Mouse (Mus musculus): Measurements from ENCODE around the gene AK157302. TPM values are rescaled to one million over a fixed set of nuclear protein-coding genes. Genes with fewer than 3 reads are reported as not detected.
A peak's percentile ranks its signal among the peaks of the same experiment; 100 is the strongest.
"Not testable (repeated sequence)": the region's sequence is repeated elsewhere in the genome, so short reads cannot be mapped to it uniquely, and the experiment has no call there.

The AK157302 gene
- total RNA-seq (2021): 10 to 100 TPM; 21.9 to 22.8 TPM
- long read RNA-seq, experiment 1, transcript AK157302-201 (1 exons, 1,924 nt): major isoform, 51 of 51 reads
- long read RNA-seq, experiment 1, partial matches to known transcripts: 0 of 51 reads
- long read RNA-seq, experiment 1, other reads (novel, unspliced or antisense): 0 of 51 reads
- long read RNA-seq, experiment 2, transcript AK157302-201 (1 exons, 1,924 nt): major isoform, 33 of 33 reads
- long read RNA-seq, experiment 2, partial matches to known transcripts: 0 of 33 reads
- long read RNA-seq, experiment 2, other reads (novel, unspliced or antisense): 0 of 33 reads

DNA sequence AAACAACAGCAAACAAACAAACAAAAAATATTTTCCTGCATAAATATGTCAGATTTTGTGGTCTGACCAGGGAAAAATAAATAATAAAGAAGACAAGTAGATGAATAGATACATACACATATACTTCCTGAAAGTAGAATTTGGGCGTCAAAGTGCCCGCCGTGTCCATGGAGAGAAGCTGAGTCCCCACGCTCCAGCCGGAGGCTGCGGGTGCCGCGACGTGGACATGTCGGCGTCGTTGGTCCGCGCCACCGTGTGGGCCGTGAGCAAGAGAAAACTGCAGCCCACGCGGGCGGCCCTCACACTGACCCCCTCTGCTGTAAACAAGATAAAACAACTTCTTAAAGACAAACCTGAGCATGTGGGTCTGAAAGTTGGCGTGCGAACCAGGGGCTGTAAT lies at the start of gene AK157302:
Gene AK157302, plus strand, starts transcription at position 144 of the 400 bp plus-strand sequence.
- intact Hi-C loops (cut with DNase I): no loop called here
- DNase-seq (ENCODE audit: extremely low spot score in 1 of 2, low spot score in 2 of 2): no peak
- no peak within 1 kb of the TSS for H3K4me3 ChIP-seq

DNA sequence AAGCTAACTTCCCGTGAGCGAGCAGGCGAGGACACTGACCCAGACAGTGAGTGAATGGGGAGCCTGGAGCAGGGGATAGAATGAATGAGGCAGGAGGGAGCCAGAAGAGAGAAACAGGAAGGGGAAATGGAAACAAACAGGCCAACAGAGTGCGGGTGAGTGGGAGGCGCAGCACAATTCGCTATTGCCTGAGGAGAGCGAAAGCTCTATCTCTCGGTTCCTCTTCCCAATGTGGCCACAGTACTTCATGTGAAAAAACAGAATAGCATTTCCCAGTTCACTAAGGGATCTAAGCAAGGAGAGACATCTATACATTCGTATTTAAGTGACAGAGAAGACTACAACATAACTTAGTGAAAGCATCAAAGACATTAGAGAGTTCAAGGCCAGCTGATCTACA lies 48.2 kb upstream of the AK157302 start:
- intact Hi-C loops (cut with DNase I): no loop called here
- no peak overlapping the region for H3K4me3 ChIP-seq
- no peak for TF ChIP-seq CTCF (IDR thresholded peaks at IDR 0.05)
- no peak for DNase-seq (ENCODE audit: extremely low spot score in 1 of 2, low spot score in 2 of 2)
- no peak overlapping the region for H3K27ac ChIP-seq

More for the DNA sequence above, at the start of gene AK157302:
- TF ChIP-seq CTCF (IDR thresholded peaks at IDR 0.05): no peak
- H3K27ac ChIP-seq: no peak within 1 kb of the TSS

DNA sequence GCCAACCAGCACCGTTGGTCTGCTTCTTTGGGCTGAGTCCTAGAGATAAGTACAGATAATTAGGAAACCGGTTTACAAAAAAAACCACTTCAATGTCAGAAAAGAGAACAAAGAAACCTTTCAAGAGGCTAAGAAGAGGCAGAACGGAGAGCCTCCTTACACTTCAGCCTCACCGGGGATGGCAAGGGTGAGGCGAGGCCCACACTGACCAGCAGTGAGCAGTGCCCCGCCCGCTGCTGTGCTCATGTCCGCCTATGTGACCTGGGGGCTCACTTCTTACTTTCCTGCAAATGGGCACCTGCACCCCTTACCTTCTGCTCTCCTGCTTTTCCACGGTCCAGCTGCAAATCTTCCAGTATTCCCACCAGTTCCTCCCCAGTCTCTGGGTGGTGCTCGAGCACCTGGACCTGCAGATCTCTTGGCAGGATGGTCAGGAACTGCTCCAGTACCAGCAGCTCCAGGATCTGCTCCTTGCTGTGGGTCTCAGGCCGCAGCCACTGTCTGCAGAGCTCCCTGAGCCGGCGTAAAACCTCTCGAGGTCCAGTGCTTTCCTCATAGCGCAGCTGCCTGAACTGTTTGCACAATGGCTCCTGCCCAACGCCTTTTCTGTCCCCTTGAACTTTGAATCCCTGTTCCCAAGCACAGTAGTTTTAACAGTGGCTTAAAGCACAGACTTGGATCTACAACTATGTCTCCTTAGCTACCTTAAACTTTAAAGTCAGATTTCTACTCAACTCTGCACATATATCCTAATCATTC lies 47.0 kb upstream of the AK157302 start:
- Histone ChIP-seq H3K27ac (no peak overlapping the region), H3K4me3 (no peak overlapping the region)
- TF ChIP-seq CTCF (IDR thresholded peaks at IDR 0.05): no peak
- no peak for DNase-seq (ENCODE audit: extremely low spot score in 1 of 2, low spot score in 2 of 2)
- intact Hi-C loops (cut with DNase I): no loop called here

DNA sequence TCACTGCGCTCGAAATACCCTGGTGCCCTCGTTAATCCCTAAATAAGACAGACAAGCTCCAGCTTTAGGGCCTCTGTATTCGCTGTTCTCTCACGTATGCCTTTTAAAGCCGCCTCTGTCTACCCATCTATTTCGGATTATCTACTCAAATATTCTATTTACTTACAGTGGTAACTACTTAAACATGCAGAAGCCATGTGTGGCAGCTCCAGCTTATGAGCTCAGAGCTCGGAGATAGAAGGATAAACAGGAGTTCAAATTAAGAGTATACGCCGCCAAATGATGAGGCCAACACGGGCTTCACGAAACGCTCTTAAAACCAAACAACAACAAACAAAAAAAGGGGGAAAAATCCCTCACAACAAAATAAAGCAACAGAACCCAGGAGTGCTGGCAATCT lies 42.0 kb upstream of the AK157302 start:
- DNase-seq (ENCODE audit: extremely low spot score in 1 of 2, low spot score in 2 of 2): no peak
- peak overlapping the region; percentile 90 for H3K27ac ChIP-seq
- TF ChIP-seq CTCF (IDR thresholded peaks at IDR 0.05): no peak
- intact Hi-C loops (cut with DNase I): loop anchor here (1.0 kb wide), 4 partner anchors 25 to 91 kb away; partner anchors contain the start of genes Zkscan3, Zkscan4 and Zscan12
- peak overlapping the region; percentile 70 for H3K4me3 ChIP-seq

DNA sequence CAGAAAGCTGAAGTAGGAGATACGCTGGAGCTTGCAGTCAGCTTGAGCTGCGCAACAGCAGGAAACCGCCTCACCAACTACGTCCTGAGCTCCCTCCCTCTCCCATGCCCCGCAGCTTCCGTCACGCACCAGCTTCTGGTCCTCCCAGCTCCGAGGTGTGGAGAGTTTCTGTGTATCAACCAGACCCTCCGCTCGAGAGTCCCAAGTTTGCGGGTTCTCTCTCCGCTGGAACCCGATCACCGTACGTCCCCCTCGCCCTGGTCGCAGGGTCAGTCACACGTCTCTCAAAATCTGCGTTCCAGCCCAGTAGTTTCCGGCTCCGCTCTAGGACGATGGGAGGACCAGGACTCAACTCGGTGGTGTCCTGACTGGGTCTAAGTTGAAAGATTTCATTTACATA lies 41.6 kb upstream of the AK157302 start, which contains the start of gene Zscan26:
Gene Zscan26, minus strand, starts transcription at position 282 of the 400 bp plus-strand sequence.
- peak; percentile 82 to 84 for DNase-seq (ENCODE audit: extremely low spot score in 1 of 2, low spot score in 2 of 2)
- no peak for TF ChIP-seq CTCF (IDR thresholded peaks at IDR 0.05)
- intact Hi-C loops (cut with DNase I): loop anchor here (1.0 kb wide), 4 partner anchors 25 to 91 kb away; partner anchors contain the start of genes Zkscan3, Zkscan4 and Zscan12
- peak within 1 kb of the TSS; percentile 90 for H3K27ac ChIP-seq
- H3K4me3 ChIP-seq: peak within 1 kb of the TSS; percentile 70

DNA sequence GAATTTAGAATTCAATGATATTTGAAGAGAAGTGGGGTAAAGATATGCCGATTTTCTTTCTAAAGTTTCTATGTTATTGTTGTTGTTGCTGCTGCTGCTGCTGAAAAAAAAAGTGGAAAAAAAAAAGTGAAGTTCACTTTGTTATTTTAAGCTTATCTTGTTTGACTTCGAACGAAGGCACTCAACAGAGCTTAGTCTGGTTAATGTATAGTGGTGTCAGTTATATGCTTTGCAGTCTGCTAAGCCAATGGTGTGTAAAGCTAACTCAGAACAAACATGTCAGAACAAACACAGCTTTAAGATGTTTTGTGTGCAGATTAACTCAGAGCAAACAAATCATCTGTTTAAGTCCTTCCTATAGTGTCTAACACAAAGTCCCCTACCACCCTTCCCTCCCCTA lies 40.9 kb upstream of the AK157302 start:
- intact Hi-C loops (cut with DNase I): no loop called here
- no peak for TF ChIP-seq CTCF (IDR thresholded peaks at IDR 0.05)
- Histone ChIP-seq H3K27ac (no peak overlapping the region), H3K4me3 (peak overlapping the region; percentile 70; the same call in 1 of the 2 replicates)
- DNase-seq (ENCODE audit: extremely low spot score in 1 of 2, low spot score in 2 of 2): no peak

DNA sequence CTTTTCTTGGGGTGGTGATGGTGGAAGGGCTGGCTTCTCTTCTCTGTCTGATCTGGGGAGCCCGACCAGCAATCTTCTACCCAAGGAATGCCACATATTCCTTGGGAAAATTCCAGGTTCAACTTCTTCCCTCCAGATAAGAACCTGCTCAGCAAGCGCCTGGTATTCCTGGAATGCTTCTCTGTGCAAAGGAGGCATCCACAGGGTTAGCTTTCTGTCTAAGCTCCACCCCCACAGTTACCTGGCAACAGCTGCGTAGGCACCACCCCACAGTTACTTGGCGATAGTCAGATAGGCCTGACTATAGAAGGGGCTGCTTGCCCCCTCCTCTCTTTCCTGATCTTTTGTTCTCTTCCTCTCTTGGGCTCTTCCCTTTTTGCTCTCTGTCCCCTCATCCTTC lies 38.7 kb upstream of the AK157302 start:
- Histone ChIP-seq H3K4me3 (no peak overlapping the region), H3K27ac (no peak overlapping the region)
- TF ChIP-seq CTCF (IDR thresholded peaks at IDR 0.05): no peak
- intact Hi-C loops (cut with DNase I): no loop called here
- no peak for DNase-seq (ENCODE audit: extremely low spot score in 1 of 2, low spot score in 2 of 2)

DNA sequence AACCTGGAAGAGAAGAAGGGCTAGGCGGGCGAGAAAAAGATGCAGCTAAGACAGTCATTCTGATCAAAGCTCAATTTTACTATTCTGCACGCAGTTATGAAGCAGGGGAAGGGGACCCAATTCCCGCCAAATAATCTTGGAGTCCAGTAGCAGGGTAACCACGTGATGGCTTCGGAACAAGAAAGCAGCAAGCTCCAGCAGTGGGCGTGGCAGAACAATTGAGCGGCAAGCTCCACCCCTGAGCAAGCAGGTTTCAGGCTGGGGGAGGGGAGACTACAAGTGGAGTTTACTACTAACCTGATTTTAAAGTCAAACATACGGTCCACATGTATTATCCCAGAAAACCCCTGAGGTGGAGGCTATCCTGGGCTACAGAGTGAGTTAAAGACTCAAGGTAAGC lies 32.5 kb upstream of the AK157302 start:
- H3K4me3 ChIP-seq; intact Hi-C loops (cut with DNase I); H3K27ac ChIP-seq; DNase-seq (ENCODE audit: extremely low spot score in 1 of 2, low spot score in 2 of 2): not testable (repeated sequence)

DNA sequence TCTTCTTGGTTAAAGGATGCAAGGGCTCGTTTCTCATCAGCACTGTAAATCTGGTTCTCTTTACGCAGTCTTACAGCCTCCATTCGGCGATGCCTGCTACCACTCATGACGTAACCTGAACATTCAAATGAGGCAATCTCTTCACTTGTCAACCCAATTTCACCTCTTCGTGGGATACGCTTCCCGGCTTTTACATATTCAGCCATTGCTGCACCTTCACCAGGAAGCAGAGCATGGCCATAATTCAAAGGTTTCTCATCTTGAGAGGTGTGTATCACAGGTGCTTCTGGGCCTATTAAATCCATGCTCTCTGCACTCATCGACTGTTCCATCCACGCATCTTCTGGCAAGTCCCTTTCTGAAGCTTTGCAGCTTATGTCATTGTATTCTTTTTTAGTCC lies 27.7 kb upstream of the AK157302 start:
- TF ChIP-seq CTCF (IDR thresholded peaks at IDR 0.05): no peak
- no peak overlapping the region for H3K4me3 ChIP-seq
- intact Hi-C loops (cut with DNase I): loop anchor here (5.0 kb wide), 1 partner anchor 105 kb away; the partner anchor contains the start of gene Zscan12
- DNase-seq (ENCODE audit: extremely low spot score in 1 of 2, low spot score in 2 of 2): no peak
- H3K27ac ChIP-seq: no peak overlapping the region

DNA sequence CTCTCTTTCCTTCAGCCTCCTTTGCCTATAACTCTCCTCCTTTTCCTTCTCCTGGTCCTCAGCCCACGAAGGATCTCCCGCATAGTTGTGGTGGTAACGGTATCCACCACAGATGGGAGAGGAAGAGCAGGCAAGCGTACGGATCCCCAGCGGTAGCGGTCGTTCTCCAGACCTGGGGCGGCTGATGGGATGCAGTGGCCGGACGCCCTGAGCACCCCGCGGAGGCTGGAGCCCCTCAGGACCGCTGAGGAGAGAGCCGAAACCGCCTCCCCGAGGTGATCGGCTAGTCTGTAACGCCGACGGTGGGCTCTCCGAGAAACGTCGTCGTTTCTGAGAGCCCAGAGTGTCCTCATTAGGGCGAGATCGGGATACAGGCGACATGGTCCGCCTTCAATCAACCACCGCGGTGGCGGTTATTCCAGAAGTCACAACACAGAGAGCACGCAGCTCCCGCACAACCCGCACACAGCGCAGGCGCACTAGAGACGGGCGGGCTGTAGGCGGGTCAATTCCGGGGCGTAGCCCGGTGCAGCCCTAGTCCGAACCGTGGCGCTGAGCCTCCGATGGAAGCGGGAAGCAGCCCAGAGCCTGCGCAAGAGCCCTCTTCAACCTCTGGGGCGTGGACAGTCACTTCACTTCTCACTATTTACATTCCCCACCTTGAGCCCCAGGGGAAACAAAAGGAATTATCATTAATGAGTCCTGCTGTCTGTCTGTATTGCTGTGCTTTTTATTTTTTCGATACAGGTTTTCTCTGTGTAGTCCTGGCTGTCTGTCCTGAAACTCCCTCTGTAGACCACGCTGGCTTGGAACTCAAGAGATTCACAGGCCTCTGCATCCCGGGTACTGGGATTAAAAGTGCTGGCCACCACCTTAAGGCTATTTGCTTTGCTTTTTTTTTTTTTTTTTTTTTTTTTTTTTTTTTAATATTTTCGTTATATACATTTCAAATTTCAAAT lies 26.7 kb upstream of the AK157302 start, which contains the start of gene Nkapl:
Gene Nkapl, minus strand, starts transcription at position 449 of the 959 bp plus-strand sequence.
- Histone ChIP-seq H3K27ac (peak within 1 kb of the TSS; percentile 66; the same call in 1 of the 2 replicates), H3K4me3 (peak within 1 kb of the TSS; percentile 62)
- intact Hi-C loops (cut with DNase I): loop anchor here (5.0 kb wide), 1 partner anchor 106 kb away; the partner anchor contains the start of gene Zscan12
- TF ChIP-seq CTCF (IDR thresholded peaks at IDR 0.05): no peak
- DNase-seq (ENCODE audit: extremely low spot score in 1 of 2, low spot score in 2 of 2): peak; percentile 76 to 78

DNA sequence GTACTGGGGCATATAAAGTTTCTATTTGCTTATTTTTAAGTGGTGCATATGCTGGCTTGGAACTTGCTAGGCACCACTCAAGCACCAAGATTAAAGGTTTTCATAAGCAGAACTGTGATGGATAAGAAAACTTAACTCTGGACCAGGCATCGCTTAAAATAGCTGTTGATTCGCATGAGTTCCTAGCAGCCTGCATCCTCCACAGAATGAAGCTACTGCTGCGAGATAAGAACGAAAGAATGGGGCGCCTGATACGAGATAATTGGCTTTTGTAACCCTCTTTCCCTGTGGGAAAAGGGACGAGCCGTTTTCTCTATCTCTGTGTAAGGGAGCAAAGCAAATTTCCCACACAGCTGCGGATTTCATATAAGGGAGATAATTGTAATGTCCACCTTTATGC lies 25.9 kb upstream of the AK157302 start:
- no peak for DNase-seq (ENCODE audit: extremely low spot score in 1 of 2, low spot score in 2 of 2)
- intact Hi-C loops (cut with DNase I): loop anchor here (5.0 kb wide), 1 partner anchor 107 kb away; the partner anchor contains the start of gene Zscan12

More for the DNA sequence above, 25.9 kb upstream of the AK157302 start:
- no peak overlapping the region for H3K27ac ChIP-seq
- TF ChIP-seq CTCF (IDR thresholded peaks at IDR 0.05): no peak
- H3K4me3 ChIP-seq: no peak overlapping the region

Data from left cerebral cortex, adult 2 months (tissue).